ENCODE assay signal across 1 mouse cellular context in genomic region chr2:156783349-156783728, GRCm38 (mm10).
TF ChIP-seq lines count a peak whose summit lies in the region.

No protein-coding gene starts in this region.

TF ChIP-seq in MEL, 35 proteins besides CTCF, POLR2A, EP300 and RAD21 (continued from another document):
- TF ChIP-seq MXI1 (IDR thresholded peaks at IDR 0.05; ENCODE audit: low read depth, low read length) (peak; percentile 80), TCF12 (IDR thresholded peaks at IDR 0.05; ENCODE audit: low read depth, low read length) (peak; percentile 94), TBP (IDR thresholded peaks at IDR 0.05; ENCODE audit: low read depth, low read length) (peak; percentile 20; the same call in 1 of the 2 replicates), RCOR1 (IDR thresholded peaks at IDR 0.05; ENCODE audit: low read depth, low read length) (peak; percentile 86), ZKSCAN1 (IDR thresholded peaks at IDR 0.05; ENCODE audit: low read depth, low read length) (no peak; the same call in 1 of the 2 replicates), MYC (IDR thresholded peaks at IDR 0.05; ENCODE audit: low read depth, low read length) (peak; percentile 95), JUND (IDR thresholded peaks at IDR 0.05; ENCODE audit: low read depth, low read length) (peak; percentile 68), POLR2AphosphoS2 (IDR thresholded peaks at IDR 0.05; ENCODE audit: low read length) (peak; percentile 66; the same call in 1 of the 2 replicates), USF2 (IDR thresholded peaks at IDR 0.05; ENCODE audit: borderline replicate concordance in 1 of 2, insufficient read depth in 1 of 2, low read depth in 1 of 2, low read length in 2 of 2) (no peak), MAZ (IDR thresholded peaks at IDR 0.05; ENCODE audit: low read depth, low read length) (peak; percentile 83), HCFC1 (IDR thresholded peaks at IDR 0.05; ENCODE audit: low read depth, low read length) (no peak), TAL1 (IDR thresholded peaks at IDR 0.05; ENCODE audit: low read length) (peak; percentile 94), MAFK (IDR thresholded peaks at IDR 0.05; ENCODE audit: borderline replicate concordance, low read depth, low read length) (peak; percentile 48; the same call in 1 of the 2 replicates), ETS1 (IDR thresholded peaks at IDR 0.05; ENCODE audit: low read depth, low read length) (peak; percentile 98)
